In the genomic region with DNA sequence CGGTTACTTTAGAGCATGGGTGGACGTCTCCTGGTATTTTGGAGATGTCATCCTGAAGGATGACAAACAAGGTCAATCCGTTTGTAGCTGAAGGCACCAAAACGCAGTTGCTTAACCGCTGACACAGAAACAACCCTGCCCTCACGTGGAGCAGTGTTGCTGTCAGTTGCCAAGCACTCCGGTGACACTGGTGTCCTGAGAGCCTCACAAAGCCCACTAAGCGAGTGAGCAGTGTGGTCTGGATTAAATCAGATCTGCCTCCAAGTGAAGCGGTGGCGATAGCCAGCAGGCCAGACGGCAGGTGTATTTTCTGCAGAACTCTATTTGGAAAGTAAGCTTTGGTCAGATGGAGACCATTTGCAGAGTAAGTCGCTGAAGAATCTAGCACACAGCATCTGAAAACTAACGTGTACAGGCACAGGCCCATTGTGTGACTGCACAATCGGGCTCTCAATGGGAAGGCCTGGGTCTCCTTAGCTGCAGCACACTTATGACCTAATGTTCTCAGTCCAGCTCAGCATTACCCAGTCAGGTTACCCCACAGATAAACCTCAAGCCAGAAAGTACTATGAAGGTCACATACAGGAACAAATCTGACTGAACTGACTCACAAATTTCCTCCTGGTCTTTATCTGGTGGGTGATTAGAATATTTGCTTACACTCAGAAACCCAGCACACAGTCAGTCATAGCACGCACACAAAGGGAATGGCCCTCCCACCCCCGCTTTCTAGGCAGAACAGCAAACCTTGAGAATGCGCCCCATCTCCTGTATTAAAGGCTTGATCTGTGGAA, we compare ENCODE assay signal across 18 mouse cellular contexts. TPM values are rescaled to one million over a fixed set of nuclear protein-coding genes. Genes with fewer than 3 reads are reported as not detected.
A peak's percentile ranks its signal among the peaks of the same experiment; 100 is the strongest.
DNase-seq lines count a peak whose midpoint lies in the region; ATAC-seq and TF ChIP-seq lines count a peak whose summit lies in the region.
"Had no signal": no experiment of that assay in that cellular context is flagged by ENCODE, and none has a peak within 500 bp of the region (broad histone marks: within the 10 kb centered on the region; RNA-seq: fewer than 3 reads in every experiment).

No protein-coding gene starts in this region.

- intact Hi-C loops in left cerebral cortex, adult 2 months (cut with DNase I) = no loop called here

- no peaks in the 10 kb centered on the region for H3K36me3 ChIP-seq in heart, embryonic 14.5 days (ENCODE audit: control insufficient read depth, insufficient read depth, low read length)
- H3K36me3 ChIP-seq in stomach, embryonic 16.5 days (ENCODE audit: control insufficient read depth, insufficient read depth, low read length) = no peaks in the 10 kb centered on the region
- H3K36me3 ChIP-seq: neural tube, embryonic 12.5 days had no signal

- ATAC-seq in cerebellum, adult (ENCODE audit: insufficient number of reproducible peaks, low FRiP score, low TSS enrichment) = 0 out of 2 replicates have a peak, but pooled peaks have one; percentile 36
- no peak for ATAC-seq in heart, embryonic 14.5 days (ENCODE audit: insufficient number of reproducible peaks, insufficient read depth, low FRiP score, low read depth)
- ATAC-seq in stomach, embryonic 16.5 days (ENCODE audit: insufficient read depth, low FRiP score) = peak; percentile 83
- ATAC-seq: forebrain, embryonic 13.5 days had no signal

- 0 out of 2 replicates have a peak overlapping the region, but pooled peaks have one; percentile 25 for H3K9ac ChIP-seq in heart, embryonic 14.5 days (ENCODE audit: low read length)
- no peak overlapping the region for H3K9ac ChIP-seq in stomach, embryonic 16.5 days (ENCODE audit: low read length)
- H3K9ac ChIP-seq: forebrain, embryonic 13.5 days; limb, embryonic 13.5 days; neural tube, embryonic 12.5 days had no signal

- no peak overlapping the region for H3K4me3 ChIP-seq in heart, embryonic 14.5 days (ENCODE audit: control insufficient read depth in 1 of 2, insufficient read depth in 1 of 2, low read depth in 1 of 2, low read length in 2 of 2)
- H3K4me3 ChIP-seq in left cerebral cortex, adult 2 months = no peak overlapping the region
- H3K4me3 ChIP-seq in stomach, embryonic 16.5 days (replicated peaks; ENCODE audit: low read length) = no peak overlapping the region
- H3K4me3 ChIP-seq: forebrain, embryonic 13.5 days; limb, embryonic 13.5 days; neural tube, embryonic 12.5 days had no signal

- H3K4me2 ChIP-seq in heart, embryonic 14.5 days (ENCODE audit: low read length) = no peak overlapping the region; the same call in 1 of the 2 replicates
- no peak overlapping the region for H3K4me2 ChIP-seq in stomach, embryonic 16.5 days (ENCODE audit: low read depth, low read length)
- H3K4me2 ChIP-seq: forebrain, embryonic 13.5 days; limb, embryonic 13.5 days; neural tube, embryonic 12.5 days had no signal

- 41% methylated on average over 17 of the region's 17 CpGs for WGBS in heart, embryonic 14.5 days
- WGBS in stomach, embryonic 16.5 days = 56% methylated on average over 17 of the region's 17 CpGs

- H3K27me3 ChIP-seq in heart, embryonic 14.5 days (ENCODE audit: control insufficient read depth, insufficient read depth, low read length) = no peaks in the 10 kb centered on the region
- no peaks in the 10 kb centered on the region for H3K27me3 ChIP-seq in stomach, embryonic 16.5 days (ENCODE audit: control insufficient read depth, insufficient read depth, low read length)
- H3K27me3 ChIP-seq: forebrain, embryonic 13.5 days; limb, embryonic 13.5 days; neural tube, embryonic 12.5 days had no signal

- H3K27ac ChIP-seq in heart, embryonic 14.5 days (replicated peaks in 1 of 2; ENCODE audit: control insufficient read depth in 1 of 2, insufficient read depth in 1 of 2, low read depth in 2 of 2, low read length in 2 of 2) = peak overlapping the region in 1 of 2 experiments; percentile 14; a peak in 2 of 4 replicates
- H3K27ac ChIP-seq in left cerebral cortex, adult 2 months = peak overlapping the region; percentile 36; the same call in 1 of the 2 replicates
- H3K27ac ChIP-seq in stomach, embryonic 16.5 days (ENCODE audit: low read length) = peak overlapping the region; percentile 73
- H3K27ac ChIP-seq: forebrain, embryonic 13.5 days; limb, embryonic 13.5 days; neural tube, embryonic 12.5 days had no signal

- H3K9me3 ChIP-seq in heart, embryonic 14.5 days (ENCODE audit: control insufficient read depth, low read length) = 0 out of 2 replicates have a peak, but pooled peaks cover 2% of the 10 kb centered on the region
- H3K9me3 ChIP-seq in stomach, embryonic 16.5 days (replicated peaks; ENCODE audit: control insufficient read depth, low read length) = no peaks in the 10 kb centered on the region
- H3K9me3 ChIP-seq: forebrain, embryonic 13.5 days; limb, embryonic 13.5 days; neural tube, embryonic 12.5 days had no signal

- DNase-seq in cerebellum, adult 9-11 months = no peak
- no peak for DNase-seq in heart, adult 9 months (ENCODE audit: low spot score in 2 of 2)
- DNase-seq in left cerebral cortex, adult 2 months (ENCODE audit: extremely low spot score in 1 of 2, low spot score in 2 of 2) = no peak
- no peak for DNase-seq in left cerebral cortex, adult 18-20 months (ENCODE audit: low spot score in 2 of 2)
- DNase-seq: embryo, embryonic 11 days; kidney, adult 9 months; kidney, postnatal 36 days; layer of hippocampus, adult 9-11 months; lung, adult 18-20 months; right cerebral cortex, postnatal 14 days; thymus, postnatal 36 days had no signal

- peaks cover 11 to 15% of the 10 kb centered on the region in 2 experiments for H3K4me1 ChIP-seq in heart, embryonic 14.5 days (ENCODE audit: control insufficient read depth in 2 of 2, insufficient read depth in 2 of 2, low read length in 2 of 2)
- H3K4me1 ChIP-seq in stomach, embryonic 16.5 days (ENCODE audit: control insufficient read depth, insufficient read depth, low read length) = peaks cover 15% of the 10 kb centered on the region; the same call in 1 of the 2 replicates
- H3K4me1 ChIP-seq: forebrain, embryonic 13.5 days had no signal

- TF ChIP-seq CTCF in left cerebral cortex, adult 2 months (IDR thresholded peaks at IDR 0.05) = no peak

RNA-seq across cellular contexts. Expression of gene Spats2l, which starts 51.2 kb away (rescaled TPM):
- 61.6 and 70.0 TPM in 2 replicates for polyA plus RNA-seq in heart, embryonic 14.5 days (2014; fragmentation: Nextera tagmentation; extraction: Ambion mirVana)
- 10 to 100 TPM; 42.6 to 43.1 TPM for total RNA-seq in left cerebral cortex, adult 2 months (2021)
- total RNA-seq in left cerebral cortex, adult 18-20 months (2021) = 10 to 100 TPM; 34.5 to 39.7 TPM
- 88.6 and 95.9 TPM in 2 replicates for polyA plus RNA-seq in stomach, embryonic 16.5 days (2015; fragmentation: Nextera tagmentation; extraction: Ambion mirVana)
- total RNA-seq: megakaryocyte-erythroid progenitor cell, adult 5-6 weeks had no signal
